Mouse (Mus musculus) kidney, postnatal 0 days (tissue): ENCODE data around the gene Gmfg. TPM values are rescaled to one million over a fixed set of nuclear protein-coding genes. Genes with fewer than 3 reads are reported as not detected.
A peak's percentile ranks its signal among the peaks of the same experiment; 100 is the strongest.

ENCODE experiments used
- ATAC-seq: fragments of 200-750 bp; cut with Nextera tagmentation; replicated peaks from 2 replicates; pipeline ENCODE4 v1.8.0; 2017; ENCODE audit warnings: low read depth, moderate number of reproducible peaks, moderate TSS enrichment, moderate library complexity; ENCODE audit not compliant: low FRiP score
- DNase-seq: peaks from one replicate; pipeline ENCODE4 v3.0.0-alpha.2; 2016; ENCODE audit warnings: low spot score
- H3K27ac ChIP-seq: fragments of 300-500 bp; sonication (generic); 2 replicates; pipeline ENCODE4 v1.5.1; 2014; ENCODE audit warnings: mild to moderate bottlenecking
- H3K27me3 ChIP-seq: fragments of 300-500 bp; sonication (generic); 2 replicates; pipeline ENCODE4 v1.6.1; 2014; ENCODE audit warnings: low read length, mixed read lengths; ENCODE audit not compliant: insufficient read depth
- H3K36me3 ChIP-seq: fragments of 300-500 bp; sonication (generic); 2 replicates; pipeline ENCODE4 v1.6.1; 2014; ENCODE audit warnings: low read length, mixed read lengths; ENCODE audit not compliant: insufficient read depth
- H3K4me1 ChIP-seq: fragments of 300-500 bp; sonication (generic); replicated peaks from 2 replicates; pipeline ENCODE4 v1.6.1; 2014; ENCODE audit warnings: antibody characterized with exemption, low read length, mixed read lengths; ENCODE audit not compliant: insufficient read depth
- H3K4me2 ChIP-seq: fragments of 300-500 bp; sonication (generic); 2 replicates; pipeline ENCODE4 v1.6.1; 2014; ENCODE audit warnings: mild to moderate bottlenecking, low read length, moderate library complexity, mixed read lengths
- H3K4me3 ChIP-seq: fragments of 300-500 bp; sonication (generic); replicated peaks from 2 replicates; pipeline ENCODE4 v1.5.1; 2014; ENCODE audit warnings: low read depth, low read length
- H3K9ac ChIP-seq: fragments of 300-500 bp; sonication (generic); 2 replicates; pipeline ENCODE4 v1.6.1; 2014; ENCODE audit warnings: low read depth, low read length
- H3K9me3 ChIP-seq: fragments of 300-500 bp; sonication (generic); replicated peaks from 2 replicates; pipeline ENCODE4 v1.6.1; 2016; ENCODE audit warnings: low read length, inconsistent platforms, mixed read lengths
- CTCF ChIP-seq: IDR thresholded peaks from 2 replicates; pipeline ENCODE4 v1.5.1; 2016; ENCODE audit warnings: antibody characterized with exemption, low read depth, mild to moderate bottlenecking, moderate library complexity
- WGBS: fragments of 180-500 bp; shearing (Covaris S2); extraction: QIAGEN DNeasy Blood & Tissue Kit; methylation state at CpG from one replicate; pipeline ENCODE4 v1.1.7; 2014; 5-methylcytosine and 5-hydroxymethylcytosine counted together
- polyA plus RNA-seq: library from polyadenylated mRNA; unstranded; fragments of >200 nt; fragmentation: Nextera tagmentation; extraction: Ambion mirVana; gene quantifications from 2 replicates; pipeline ENCODE4 v1.2.1, GENCODE M21; 2015

The Gmfg gene
- polyA plus RNA-seq, 1 experiment from 2014 or later: 23.8 TPM

- under 1% methylated on average over 41 of the region's 70 CpGs for WGBS
- DNase-seq (peak; percentile 29), ATAC-seq (peak; percentile 41)
- Histone ChIP-seq H3K9ac (peak overlapping the region; percentile 92), H3K9me3 (no peaks in the 10 kb centered on the region), H3K4me2 (peak overlapping the region; percentile 83), H3K4me3 (peak overlapping the region; percentile 73), H3K27me3 (no peaks in the 10 kb centered on the region), H3K27ac (peak overlapping the region; percentile 62), H3K4me1 (peaks cover 10% of the 10 kb centered on the region), H3K36me3 (0 out of 2 replicates have a peak, but pooled peaks cover 4% of the 10 kb centered on the region)
- no peak for TF ChIP-seq CTCF
These were observed 1.5 kb upstream of the Gmfg start for GRCm38 (mm10) chr7:28435660-28436259.

DNA sequence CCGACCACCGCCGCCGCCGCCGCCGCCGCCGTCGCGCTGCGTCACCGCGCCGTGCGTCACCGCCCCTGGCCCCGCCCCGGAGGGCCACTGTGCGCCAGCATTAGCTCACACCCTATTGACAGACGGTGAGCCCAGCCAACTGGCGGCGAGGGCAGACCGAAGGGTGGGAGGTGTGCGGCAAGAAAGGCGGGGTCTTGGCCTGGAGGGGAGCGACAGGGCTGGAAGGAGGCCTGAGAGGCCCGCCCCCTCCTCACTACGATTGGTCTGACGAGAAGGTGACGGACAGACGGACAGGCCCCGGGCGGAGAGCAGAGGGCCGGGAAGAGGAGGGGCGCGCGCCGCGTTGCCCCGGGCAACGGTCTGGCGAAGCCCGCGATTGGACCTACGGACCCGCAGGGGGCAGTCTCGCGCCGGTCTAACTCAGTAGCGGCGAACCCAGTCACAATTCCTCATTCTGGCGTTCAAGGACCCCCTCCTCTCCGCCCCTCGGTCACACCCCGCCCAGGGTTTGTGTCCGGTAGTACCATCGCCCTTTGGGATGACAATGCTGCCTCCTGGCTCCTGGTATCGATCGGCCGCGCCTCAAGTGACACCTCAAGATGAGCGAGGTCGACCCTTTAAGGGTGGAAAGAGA is 859 bp upstream of the Gmfg start:
- DNase-seq (peak; percentile 100), ATAC-seq (peak; percentile 99)
- Histone ChIP-seq H3K4me1 (peaks cover 10% of the 10 kb centered on the region), H3K27me3 (no peaks in the 10 kb centered on the region), H3K4me2 (peak overlapping the region; percentile 83), H3K27ac (peak overlapping the region; percentile 74), H3K4me3 (peak overlapping the region; percentile 73), H3K9me3 (no peaks in the 10 kb centered on the region), H3K36me3 (0 out of 2 replicates have a peak, but pooled peaks cover 4% of the 10 kb centered on the region), H3K9ac (peak overlapping the region; percentile 92)
- TF ChIP-seq CTCF: peak; percentile 71
- 1% methylated on average over 46 of the region's 64 CpGs for WGBS

DNA sequence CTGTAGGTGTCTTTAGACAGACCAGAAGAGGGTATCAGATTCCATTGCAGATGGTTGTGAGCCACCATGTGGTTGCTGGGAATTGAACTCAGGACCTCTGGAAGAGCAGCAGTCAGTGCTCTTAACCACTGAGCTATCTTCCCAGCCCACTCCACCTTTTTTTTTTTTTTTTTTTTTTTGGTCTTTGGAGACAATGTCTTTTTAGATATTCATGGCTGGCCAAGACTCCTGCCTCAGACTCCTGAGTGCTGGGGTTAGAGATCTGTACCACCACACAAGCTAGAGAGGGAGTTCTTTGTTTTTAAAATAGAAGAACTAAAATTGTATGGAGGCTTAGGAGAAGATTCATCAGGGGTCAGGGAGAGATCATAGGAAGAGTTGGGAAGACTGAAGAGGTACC is 717 bp downstream of the Gmfg start:
- Histone ChIP-seq H3K9ac (no peak overlapping the region), H3K4me1 (peaks cover 9% of the 10 kb centered on the region), H3K36me3 (0 out of 2 replicates have a peak, but pooled peaks cover 4% of the 10 kb centered on the region), H3K4me3 (no peak overlapping the region), H3K4me2 (no peak overlapping the region), H3K27ac (no peak overlapping the region), H3K9me3 (no peaks in the 10 kb centered on the region), H3K27me3 (no peaks in the 10 kb centered on the region)
- TF ChIP-seq CTCF: no peak
- ATAC-seq: no peak
- no peak for DNase-seq

DNA sequence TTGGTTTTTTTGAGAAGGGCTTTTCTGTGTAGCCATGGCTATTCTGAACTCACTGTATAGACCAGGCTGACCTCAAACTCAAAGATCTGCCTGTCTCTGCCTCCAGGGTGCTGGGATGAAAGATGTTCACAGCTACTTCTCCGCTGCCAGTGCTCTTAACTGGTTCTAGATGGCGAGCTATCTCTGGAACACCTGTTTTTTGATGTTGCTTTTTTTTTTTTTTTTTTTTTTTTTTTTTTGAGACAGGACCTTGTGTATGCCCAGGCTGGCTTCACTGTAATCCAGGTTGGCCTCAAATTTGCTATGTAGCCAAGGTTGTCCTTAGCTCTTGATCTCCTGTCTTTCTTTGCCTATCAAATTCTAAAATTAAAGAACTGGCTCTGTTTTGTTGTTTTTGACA is 1.5 kb downstream of the Gmfg start:
- DNase-seq (no peak), ATAC-seq (no peak)
- H3K9ac ChIP-seq: no peak overlapping the region
- no peaks in the 10 kb centered on the region for H3K36me3 ChIP-seq
- no peaks in the 10 kb centered on the region for H3K9me3 ChIP-seq
- no peak overlapping the region for H3K27ac ChIP-seq
- no peak overlapping the region for H3K4me3 ChIP-seq
- 84% methylated on average over 2 of the region's 2 CpGs for WGBS
- peaks cover 7% of the 10 kb centered on the region for H3K4me1 ChIP-seq
- no peaks in the 10 kb centered on the region for H3K27me3 ChIP-seq
- no peak for TF ChIP-seq CTCF
- H3K4me2 ChIP-seq: no peak overlapping the region

DNA sequence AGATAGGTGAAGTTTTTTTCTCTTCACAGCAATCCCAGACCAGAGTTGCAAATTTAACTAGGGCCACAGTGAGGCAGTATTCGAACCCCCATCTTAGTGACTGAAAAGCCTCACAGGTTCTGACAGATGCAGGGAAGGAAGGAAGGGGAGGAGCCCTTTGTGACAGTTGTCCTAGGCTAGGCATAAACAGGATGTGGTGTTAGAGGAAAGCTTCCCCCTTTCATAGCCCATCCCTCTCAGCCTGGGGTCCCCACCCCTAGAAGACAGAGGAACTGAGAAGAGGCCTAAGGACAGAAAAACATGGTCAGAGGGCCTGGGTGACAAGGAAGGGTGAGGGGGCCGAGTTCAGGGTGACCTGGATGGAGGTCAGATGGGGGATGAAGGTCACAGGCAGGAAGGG is 3.5 kb downstream of the Gmfg start:
- DNase-seq (peak; percentile 50), ATAC-seq (no peak)
- Histone ChIP-seq H3K9ac (no peak overlapping the region), H3K9me3 (no peaks in the 10 kb centered on the region), H3K36me3 (no peaks in the 10 kb centered on the region), H3K4me3 (no peak overlapping the region), H3K4me1 (no peaks in the 10 kb centered on the region), H3K27me3 (no peaks in the 10 kb centered on the region), H3K27ac (peak overlapping the region; percentile 58; the same call in 1 of the 2 replicates), H3K4me2 (no peak overlapping the region)
- WGBS: 41% methylated on average over 2 of the region's 2 CpGs
- peak; percentile 15; the same call in 1 of the 2 replicates for TF ChIP-seq CTCF

- Histone ChIP-seq H3K36me3 (no peaks in the 10 kb centered on the region), H3K27me3 (no peaks in the 10 kb centered on the region), H3K9ac (no peak overlapping the region), H3K9me3 (no peaks in the 10 kb centered on the region), H3K4me1 (no peaks in the 10 kb centered on the region), H3K4me3 (no peak overlapping the region), H3K4me2 (no peak overlapping the region), H3K27ac (no peak overlapping the region)
- ATAC-seq (no peak), DNase-seq (no peak)
- WGBS: 83% methylated on average over 13 of the region's 14 CpGs
- TF ChIP-seq CTCF: no peak
These were observed 4.7 kb downstream of the Gmfg start for GRCm38 (mm10) chr7:28441776-28442485.
